Mouse (Mus musculus) lung, postnatal 0 days (tissue): ENCODE data around the gene Crebzf.

Source experiments
- CTCF ChIP-seq: IDR thresholded peaks from 2 replicates; pipeline ENCODE4 v1.5.1; 2016; ENCODE audit warnings: antibody characterized with exemption, mild to moderate bottlenecking
- EP300 ChIP-seq: IDR thresholded peaks from 2 replicates; pipeline ENCODE4 v1.6.1; 2016; ENCODE audit warnings: antibody characterized with exemption, mild to moderate bottlenecking, control low read depth

- TF ChIP-seq CTCF, result no peak
- no peak for TF ChIP-seq EP300
These were observed 16.2 kb upstream of the Crebzf start, which contains the start of gene Ccdc89 for GRCm38 (mm10) chr7:90426020-90427001.
